In genomic region chr13:119681161-119681560, GRCm38 (mm10) we compare ENCODE assay signal across 14 mouse cellular contexts. TPM values are rescaled to one million over a fixed set of nuclear protein-coding genes. Genes with fewer than 3 reads are reported as not detected.
"Had no signal": no experiment of that assay in that cellular context is flagged by ENCODE, and none has a peak within 500 bp of the region (broad histone marks: within the 10 kb centered on the region; RNA-seq: fewer than 3 reads in every experiment).

No protein-coding gene starts in this region.

- H3K4me1 ChIP-seq: limb, embryonic 15.5 days; liver, embryonic 12.5 days; midbrain, embryonic 13.5 days; neural tube, embryonic 12.5 days had no signal

- H3K4me3 ChIP-seq: limb, embryonic 15.5 days; liver, embryonic 12.5 days; midbrain, embryonic 13.5 days; neural tube, embryonic 12.5 days had no signal

- H3K27me3 ChIP-seq: limb, embryonic 15.5 days; liver, embryonic 12.5 days; midbrain, embryonic 13.5 days; neural tube, embryonic 12.5 days had no signal

- DNase-seq: kidney, adult 8-10 months; kidney, postnatal 25 days; lung, embryonic 14.5 days; lung, postnatal 10 days; lung, postnatal 4 days; right cerebral cortex, postnatal 4 days; spleen, adult 18-20 months had no signal

- ATAC-seq: intestine, postnatal 0 days; liver, embryonic 12.5 days; midbrain, embryonic 13.5 days had no signal

- H3K36me3 ChIP-seq: limb, embryonic 15.5 days; liver, embryonic 12.5 days; midbrain, embryonic 13.5 days; neural tube, embryonic 12.5 days had no signal

- H3K9me3 ChIP-seq: limb, embryonic 15.5 days; liver, embryonic 12.5 days; midbrain, embryonic 13.5 days; neural tube, embryonic 12.5 days had no signal

RNA-seq across cellular contexts. Expression of gene Ccl28, which starts 57.5 kb away (rescaled TPM):
- total RNA-seq: neutrophil, adult 5-6 weeks had no signal
- polyA plus RNA-seq: limb, embryonic 15.5 days; liver, embryonic 12.5 days; liver, embryonic 16.5 days had no signal
